Mouse (Mus musculus): Measurements from ENCODE around the gene Fam19a1. TPM values are rescaled to one million over a fixed set of nuclear protein-coding genes. Genes with fewer than 3 reads are reported as not detected.

Fam19a1 gene
- polyA plus RNA-seq, 1 experiment from 2014 or later: 40.0 TPM

- Histone ChIP-seq H3K4me1 (ENCODE audit: control insufficient read depth, insufficient read depth, low read length) (peaks cover 36% of the 10 kb centered on the region), H3K9me3 (replicated peaks; ENCODE audit: control insufficient read depth, low read length, poor library complexity, severe bottlenecking) (no peaks in the 10 kb centered on the region), H3K36me3 (ENCODE audit: control insufficient read depth, insufficient read depth, low read length) (no peaks in the 10 kb centered on the region), H3K9ac (ENCODE audit: low read depth, low read length) (peak overlapping the region; percentile 92), H3K4me2 (ENCODE audit: low read length) (peak overlapping the region; percentile 93), H3K27me3 (ENCODE audit: control insufficient read depth, insufficient read depth, low read depth, low read length) (no peaks in the 10 kb centered on the region), H3K4me3 (ENCODE audit: low read depth, low read length) (peak overlapping the region; percentile 78), H3K27ac (ENCODE audit: low read length) (peak overlapping the region; percentile 90)
- WGBS: under 1% methylated on average over 32 of the region's 32 CpGs
- ATAC-seq: peak; percentile 78
Observed at GRCm38 (mm10) chr6:96116534-96117272, 3.7 kb downstream of the Fam19a1 start.

- no peak overlapping the region for H3K4me2 ChIP-seq (ENCODE audit: low read length)
- H3K36me3 ChIP-seq (ENCODE audit: control insufficient read depth, insufficient read depth, low read length): no peaks in the 10 kb centered on the region
- H3K9me3 ChIP-seq (replicated peaks; ENCODE audit: control insufficient read depth, low read length, poor library complexity, severe bottlenecking): no peaks in the 10 kb centered on the region
- H3K4me3 ChIP-seq (ENCODE audit: low read depth, low read length): no peak overlapping the region
- no peak overlapping the region for H3K9ac ChIP-seq (ENCODE audit: low read depth, low read length)
- H3K4me1 ChIP-seq (ENCODE audit: control insufficient read depth, insufficient read depth, low read length): no peaks in the 10 kb centered on the region
- H3K27me3 ChIP-seq (ENCODE audit: control insufficient read depth, insufficient read depth, low read depth, low read length): no peaks in the 10 kb centered on the region
- H3K27ac ChIP-seq (ENCODE audit: low read length): no peak overlapping the region
- 100% methylated on average over 1 of the region's 1 CpGs for WGBS
- no peak for ATAC-seq
Observed at GRCm38 (mm10) chr6:96143326-96143725, 30.4 kb downstream of the Fam19a1 start.

- Histone ChIP-seq H3K27ac (ENCODE audit: low read length) (no peak overlapping the region), H3K4me2 (ENCODE audit: low read length) (no peak overlapping the region), H3K9me3 (replicated peaks; ENCODE audit: control insufficient read depth, low read length, poor library complexity, severe bottlenecking) (no peaks in the 10 kb centered on the region), H3K9ac (ENCODE audit: low read depth, low read length) (no peak overlapping the region), H3K36me3 (ENCODE audit: control insufficient read depth, insufficient read depth, low read length) (no peaks in the 10 kb centered on the region), H3K27me3 (ENCODE audit: control insufficient read depth, insufficient read depth, low read depth, low read length) (no peaks in the 10 kb centered on the region), H3K4me1 (ENCODE audit: control insufficient read depth, insufficient read depth, low read length) (no peaks in the 10 kb centered on the region), H3K4me3 (ENCODE audit: low read depth, low read length) (no peak overlapping the region)
- WGBS: 93% methylated on average over 13 of the region's 13 CpGs
- ATAC-seq: no peak
Observed at GRCm38 (mm10) chr6:96165403-96165802, 52.4 kb downstream of the Fam19a1 start.

- Histone ChIP-seq H3K4me2 (ENCODE audit: low read length) (no peak within 1 kb of the TSS), H3K27me3 (ENCODE audit: control insufficient read depth, insufficient read depth, low read depth, low read length) (no peaks in the 10 kb centered on the region), H3K9ac (ENCODE audit: low read depth, low read length) (no peak within 1 kb of the TSS), H3K4me3 (ENCODE audit: low read depth, low read length) (no peak within 1 kb of the TSS), H3K4me1 (ENCODE audit: control insufficient read depth, insufficient read depth, low read length) (no peaks in the 10 kb centered on the region), H3K9me3 (replicated peaks; ENCODE audit: control insufficient read depth, low read length, poor library complexity, severe bottlenecking) (no peaks in the 10 kb centered on the region), H3K36me3 (ENCODE audit: control insufficient read depth, insufficient read depth, low read length) (no peaks in the 10 kb centered on the region), H3K27ac (ENCODE audit: low read length) (no peak within 1 kb of the TSS)
- whole genome bisulfite sequencing: 86% methylated on average over 18 of the region's 18 CpGs
- no peak for ATAC-seq
Observed at GRCm38 (mm10) chr6:96165818-96166379, 52.9 kb downstream of the Fam19a1 start, which contains the start of gene 1700123L14Rik. Gene 1700123L14Rik, minus strand, starts transcription at chr6:96166243.

- Histone ChIP-seq H3K36me3 (ENCODE audit: control insufficient read depth, insufficient read depth, low read length) (no peaks in the 10 kb centered on the region), H3K27ac (ENCODE audit: low read length) (no peak overlapping the region), H3K4me3 (ENCODE audit: low read depth, low read length) (no peak overlapping the region), H3K4me2 (ENCODE audit: low read length) (no peak overlapping the region), H3K27me3 (ENCODE audit: control insufficient read depth, insufficient read depth, low read depth, low read length) (no peaks in the 10 kb centered on the region), H3K9ac (ENCODE audit: low read depth, low read length) (no peak overlapping the region), H3K4me1 (ENCODE audit: control insufficient read depth, insufficient read depth, low read length) (no peaks in the 10 kb centered on the region), H3K9me3 (replicated peaks; ENCODE audit: control insufficient read depth, low read length, poor library complexity, severe bottlenecking) (no peaks in the 10 kb centered on the region)
- ATAC-seq: no peak
Observed at GRCm38 (mm10) chr6:96167031-96167430, 54.1 kb downstream of the Fam19a1 start.

GRCm38 (mm10) chr6:96173681-96174080 is 60.7 kb downstream of the Fam19a1 start:
- Histone ChIP-seq H3K27ac (ENCODE audit: low read length) (no peak overlapping the region), H3K9ac (ENCODE audit: low read depth, low read length) (no peak overlapping the region), H3K36me3 (ENCODE audit: control insufficient read depth, insufficient read depth, low read length) (no peaks in the 10 kb centered on the region), H3K9me3 (replicated peaks; ENCODE audit: control insufficient read depth, low read length, poor library complexity, severe bottlenecking) (no peaks in the 10 kb centered on the region), H3K4me3 (ENCODE audit: low read depth, low read length) (no peak overlapping the region), H3K4me1 (ENCODE audit: control insufficient read depth, insufficient read depth, low read length) (no peaks in the 10 kb centered on the region), H3K4me2 (ENCODE audit: low read length) (no peak overlapping the region), H3K27me3 (ENCODE audit: control insufficient read depth, insufficient read depth, low read depth, low read length) (no peaks in the 10 kb centered on the region)
- WGBS: 89% methylated on average over 3 of the region's 3 CpGs
- no peak for ATAC-seq

- Histone ChIP-seq H3K9me3 (replicated peaks; ENCODE audit: control insufficient read depth, low read length, poor library complexity, severe bottlenecking) (no peaks in the 10 kb centered on the region), H3K4me1 (ENCODE audit: control insufficient read depth, insufficient read depth, low read length) (no peaks in the 10 kb centered on the region), H3K4me3 (ENCODE audit: low read depth, low read length) (no peak overlapping the region), H3K27ac (ENCODE audit: low read length) (no peak overlapping the region), H3K27me3 (ENCODE audit: control insufficient read depth, insufficient read depth, low read depth, low read length) (no peaks in the 10 kb centered on the region), H3K4me2 (ENCODE audit: low read length) (no peak overlapping the region), H3K9ac (ENCODE audit: low read depth, low read length) (no peak overlapping the region), H3K36me3 (ENCODE audit: control insufficient read depth, insufficient read depth, low read length) (no peaks in the 10 kb centered on the region)
- no peak for ATAC-seq
Observed at GRCm38 (mm10) chr6:96178530-96178929, 65.6 kb downstream of the Fam19a1 start.

GRCm38 (mm10) chr6:96183392-96183791 is 70.4 kb downstream of the Fam19a1 start:
- Histone ChIP-seq H3K27ac (ENCODE audit: low read length) (no peak overlapping the region), H3K36me3 (ENCODE audit: control insufficient read depth, insufficient read depth, low read length) (no peaks in the 10 kb centered on the region), H3K27me3 (ENCODE audit: control insufficient read depth, insufficient read depth, low read depth, low read length) (no peaks in the 10 kb centered on the region), H3K9ac (ENCODE audit: low read depth, low read length) (no peak overlapping the region), H3K4me2 (ENCODE audit: low read length) (no peak overlapping the region), H3K4me3 (ENCODE audit: low read depth, low read length) (no peak overlapping the region), H3K9me3 (replicated peaks; ENCODE audit: control insufficient read depth, low read length, poor library complexity, severe bottlenecking) (no peaks in the 10 kb centered on the region), H3K4me1 (ENCODE audit: control insufficient read depth, insufficient read depth, low read length) (no peaks in the 10 kb centered on the region)
- WGBS: 42% methylated on average over 4 of the region's 4 CpGs
- ATAC-seq: no peak

- H3K4me3 ChIP-seq (ENCODE audit: low read depth, low read length): no peak overlapping the region
- H3K9ac ChIP-seq (ENCODE audit: low read depth, low read length): no peak overlapping the region
- no peaks in the 10 kb centered on the region for H3K9me3 ChIP-seq (replicated peaks; ENCODE audit: control insufficient read depth, low read length, poor library complexity, severe bottlenecking)
- H3K4me2 ChIP-seq (ENCODE audit: low read length): no peak overlapping the region
- no peaks in the 10 kb centered on the region for H3K27me3 ChIP-seq (ENCODE audit: control insufficient read depth, insufficient read depth, low read depth, low read length)
- no peak overlapping the region for H3K27ac ChIP-seq (ENCODE audit: low read length)
- no peaks in the 10 kb centered on the region for H3K36me3 ChIP-seq (ENCODE audit: control insufficient read depth, insufficient read depth, low read length)
- no peak for ATAC-seq
- whole genome bisulfite sequencing: 79% methylated on average over 2 of the region's 2 CpGs
- no peaks in the 10 kb centered on the region for H3K4me1 ChIP-seq (ENCODE audit: control insufficient read depth, insufficient read depth, low read length)
Observed at GRCm38 (mm10) chr6:96186517-96186916, 73.6 kb downstream of the Fam19a1 start.

Measured in midbrain, embryonic 16.5 days (tissue).